Mouse (Mus musculus): ENCODE results near the gene Eps8l3.

Gene Eps8l3

GRCm38 (mm10) chr3:107877005-107877404 is at the start of gene Eps8l3:
Eps8l3 (plus strand) TSS chr3:107877229.
- no peak for DNase-seq (ENCODE audit: low read depth, low spot score)

GRCm38 (mm10) chr3:107827873-107828405 is 49.1 kb upstream of the Eps8l3 start:
- DNase-seq (ENCODE audit: low read depth, low spot score), result peak; percentile 50

GRCm38 (mm10) chr3:107828518-107828917 is 48.5 kb upstream of the Eps8l3 start:
- no peak for DNase-seq (ENCODE audit: low read depth, low spot score)

GRCm38 (mm10) chr3:107828997-107829396 is 48.0 kb upstream of the Eps8l3 start:
- no peak for DNase-seq (ENCODE audit: low read depth, low spot score)

DNA sequence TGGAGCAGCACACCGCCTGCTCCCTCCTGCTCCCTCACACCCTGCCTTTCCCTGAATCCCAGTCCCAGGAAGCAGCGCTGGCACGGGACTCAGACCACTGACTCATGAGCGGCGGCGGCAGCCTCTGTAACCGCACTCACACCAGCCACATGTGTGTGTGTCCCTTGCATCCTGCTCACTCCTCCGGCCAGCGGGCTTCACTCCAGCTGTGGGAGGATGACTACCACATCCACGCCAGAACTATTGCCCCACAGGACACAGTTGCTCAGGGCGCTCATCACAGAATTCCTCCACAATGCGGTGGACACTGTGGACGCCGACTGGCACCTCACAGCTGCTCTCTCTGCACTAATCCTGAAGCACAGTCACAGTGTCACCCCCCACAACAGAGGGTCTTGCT is 47.4 kb upstream of the Eps8l3 start:
- no peak for DNase-seq (ENCODE audit: low read depth, low spot score)

GRCm38 (mm10) chr3:107831875-107832554 is 45.0 kb upstream of the Eps8l3 start:
- DNase-seq (ENCODE audit: low read depth, low spot score), result no peak

DNA sequence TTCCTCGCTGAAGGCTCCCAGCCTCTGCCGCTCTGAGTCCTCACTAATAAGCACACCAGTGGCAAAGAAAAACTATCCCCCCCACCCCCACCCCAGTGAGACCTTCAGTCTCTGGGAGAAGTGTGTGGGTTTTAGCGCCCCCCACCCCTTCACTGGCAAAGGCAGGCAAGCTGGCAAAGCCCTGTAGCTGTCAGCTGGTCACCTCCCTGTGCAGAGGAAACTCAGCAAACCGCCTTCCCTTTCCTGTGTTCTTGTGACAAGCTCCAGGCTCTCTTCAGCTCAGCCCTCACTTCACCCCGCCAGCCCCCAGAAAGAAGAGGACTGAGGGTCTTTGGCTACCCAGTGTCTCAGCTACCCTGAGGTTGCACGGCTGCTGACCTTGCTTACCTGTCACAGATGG is 44.4 kb upstream of the Eps8l3 start:
- no peak for DNase-seq (ENCODE audit: low read depth, low spot score)

GRCm38 (mm10) chr3:107833370-107833769 is 43.7 kb upstream of the Eps8l3 start:
- no peak for DNase-seq (ENCODE audit: low read depth, low spot score)

DNA sequence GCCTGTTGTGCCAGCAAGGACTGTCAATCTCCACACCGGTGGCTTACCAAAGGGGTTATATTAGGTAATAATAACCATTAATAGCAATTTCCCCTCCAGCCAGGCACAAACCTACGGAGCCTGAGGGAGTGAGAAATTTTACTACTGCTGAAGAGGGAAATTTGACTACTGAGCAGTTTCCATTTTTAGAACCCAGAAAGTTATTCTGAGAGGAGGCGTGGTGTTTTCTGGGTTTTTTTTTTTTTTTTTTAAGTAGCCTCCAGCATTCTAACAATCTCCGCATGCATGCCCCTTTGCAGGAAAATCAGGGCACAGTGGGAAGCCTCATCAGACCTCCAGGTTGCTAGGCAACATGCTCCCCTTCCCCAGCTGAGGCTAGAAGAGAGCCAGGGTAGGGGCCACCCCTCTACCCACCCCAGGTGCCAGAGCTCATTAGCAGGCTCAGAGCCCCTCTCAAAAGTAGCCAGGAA is 43.1 kb upstream of the Eps8l3 start:
- no peak for DNase-seq (ENCODE audit: low read depth, low spot score)

GRCm38 (mm10) chr3:107835301-107835700 is 41.7 kb upstream of the Eps8l3 start:
- DNase-seq (ENCODE audit: low read depth, low spot score), result no peak

GRCm38 (mm10) chr3:107839855-107840254 is 37.2 kb upstream of the Eps8l3 start:
- DNase-seq (ENCODE audit: low read depth, low spot score), result no peak

DNA sequence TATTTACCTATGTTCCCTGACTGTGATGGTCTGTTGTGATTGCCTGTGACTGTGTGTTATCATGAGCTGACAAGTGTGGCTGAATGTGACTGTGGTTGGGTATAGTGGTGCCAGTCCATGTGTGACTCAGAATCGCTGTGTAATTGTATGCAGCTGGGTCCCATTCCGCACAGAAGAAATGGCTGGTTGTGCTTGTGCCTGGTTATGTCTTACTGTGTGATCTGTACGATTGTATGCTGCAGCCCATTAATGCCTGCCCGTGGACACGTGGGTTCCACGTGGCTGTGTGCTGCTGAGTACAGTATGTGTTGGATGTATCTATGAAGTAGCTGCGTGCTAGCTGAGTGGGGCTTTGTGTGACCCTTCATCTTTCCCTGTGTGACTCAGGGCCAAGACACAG is 36.2 kb upstream of the Eps8l3 start:
- DNase-seq (ENCODE audit: low read depth, low spot score), result no peak

GRCm38 (mm10) chr3:107841370-107841769 is 35.7 kb upstream of the Eps8l3 start:
- DNase-seq (ENCODE audit: low read depth, low spot score), result no peak

DNA sequence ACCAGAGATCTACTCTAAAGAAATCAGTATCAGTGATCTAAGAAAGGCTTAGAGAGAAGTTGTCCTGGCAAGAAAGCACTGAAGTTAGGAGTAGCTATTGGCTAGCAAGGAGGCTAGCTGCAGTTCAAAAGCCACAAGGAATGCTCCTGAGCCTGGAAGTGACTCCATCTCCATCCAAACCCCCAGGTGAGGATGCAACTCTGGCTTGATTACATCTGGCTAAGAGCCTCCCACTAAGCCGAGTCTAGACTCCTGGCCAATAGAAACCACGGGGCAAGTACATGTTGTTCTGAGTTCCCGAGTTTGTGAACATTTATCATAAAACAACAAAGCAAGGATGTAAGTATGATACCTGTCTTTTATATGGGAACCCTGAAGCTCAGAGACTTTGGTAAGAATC is 33.6 kb upstream of the Eps8l3 start:
- DNase-seq (ENCODE audit: low read depth, low spot score), result no peak

- no peak for DNase-seq (ENCODE audit: low read depth, low spot score)
Observed at GRCm38 (mm10) chr3:107844001-107844400, 33.0 kb upstream of the Eps8l3 start.

GRCm38 (mm10) chr3:107844499-107844898 is 32.5 kb upstream of the Eps8l3 start:
- DNase-seq (ENCODE audit: low read depth, low spot score), result no peak

DNA sequence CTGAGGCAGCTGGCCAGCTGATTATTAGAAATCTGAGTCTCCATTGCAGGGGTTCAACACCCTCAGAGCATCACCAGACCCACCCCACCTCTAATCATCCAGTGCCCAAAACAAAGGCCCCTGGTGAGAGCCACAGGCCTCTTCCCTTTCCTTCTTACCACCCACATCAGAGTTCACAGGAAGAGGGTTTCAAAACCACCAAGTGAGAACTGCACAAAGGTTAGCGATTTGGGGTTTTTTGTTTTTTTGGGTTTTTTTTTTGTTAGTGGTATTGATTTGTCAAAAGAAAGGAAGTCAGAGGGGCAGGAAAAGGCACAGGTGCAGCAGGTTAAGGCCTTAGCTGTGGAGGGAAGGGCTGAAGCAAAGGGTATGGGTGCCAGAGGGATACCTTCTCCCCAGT is 30.9 kb upstream of the Eps8l3 start:
- DNase-seq (ENCODE audit: low read depth, low spot score), result peak; percentile 83

DNA sequence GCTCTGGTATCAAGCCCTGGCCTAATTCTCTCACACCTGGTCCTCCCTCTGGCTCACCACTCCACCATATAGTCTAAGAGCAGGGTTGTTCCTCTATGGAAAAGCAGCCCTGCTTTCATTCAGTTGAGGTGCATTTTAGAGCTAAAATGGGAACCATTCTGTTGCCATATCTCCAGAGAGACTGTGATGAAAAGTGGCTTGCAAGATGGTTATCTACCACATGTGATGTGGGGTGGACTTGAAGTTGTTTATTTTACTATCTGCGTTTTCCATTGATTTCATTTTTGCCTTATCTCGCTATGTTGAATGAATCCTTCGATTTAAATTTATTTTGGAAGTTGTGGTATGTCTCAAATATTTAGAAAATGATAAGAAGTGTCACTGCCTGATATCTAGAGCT is 30.2 kb upstream of the Eps8l3 start:
- DNase-seq (ENCODE audit: low read depth, low spot score), result peak; percentile 50

DNA sequence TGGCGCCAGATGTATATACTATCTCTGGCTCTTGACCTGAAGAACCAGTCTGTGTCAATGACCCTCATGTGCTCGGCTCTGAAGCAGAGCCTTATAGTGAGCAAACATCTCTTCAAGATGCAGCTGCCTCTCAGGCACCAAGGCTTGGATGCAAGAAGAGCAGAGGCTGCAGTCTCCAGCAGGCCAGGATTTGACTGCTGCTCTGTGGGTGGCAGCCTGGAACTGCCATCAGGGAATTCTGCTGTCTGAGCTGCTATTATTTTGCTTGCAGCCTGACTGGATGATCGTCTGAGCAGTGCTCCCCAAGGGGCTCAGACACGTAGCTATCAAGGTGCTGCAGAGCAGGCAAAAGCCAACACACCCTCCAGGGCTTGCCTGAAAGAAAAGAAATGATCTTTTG is 28.9 kb upstream of the Eps8l3 start:
- no peak for DNase-seq (ENCODE audit: low read depth, low spot score)

- DNase-seq (ENCODE audit: low read depth, low spot score), result peak; percentile 76
Observed at GRCm38 (mm10) chr3:107849000-107849692, 27.9 kb upstream of the Eps8l3 start.

GRCm38 (mm10) chr3:107849693-107850031 is 27.4 kb upstream of the Eps8l3 start:
- no peak for DNase-seq (ENCODE audit: low read depth, low spot score)

GRCm38 (mm10) chr3:107850418-107851031 is 26.5 kb upstream of the Eps8l3 start:
- DNase-seq (ENCODE audit: low read depth, low spot score), result no peak

GRCm38 (mm10) chr3:107852786-107853185 is 24.2 kb upstream of the Eps8l3 start:
- peak; percentile 83 for DNase-seq (ENCODE audit: low read depth, low spot score)
